Mouse (Mus musculus) testis, adult 2 months (tissue): ENCODE results near the gene Ndufa7.

ENCODE experiments used
- CTCF ChIP-seq: fragments of 200-500 bp; IDR thresholded peaks from 2 replicates; pipeline ENCODE4 v1.5.1; 2012; ENCODE audit warnings: low read depth, mild to moderate bottlenecking, inconsistent platforms, low read length, moderate library complexity; ENCODE audit not compliant: control insufficient read depth, insufficient read depth, insufficient replicate concordance
- POLR2A ChIP-seq: fragments of 200-500 bp; IDR thresholded peaks from 2 replicates; pipeline ENCODE4 v1.6.1; 2012; ENCODE audit warnings: low read depth, mild to moderate bottlenecking, inconsistent platforms, low read length, moderate library complexity; ENCODE audit not compliant: control insufficient read depth

DNA sequence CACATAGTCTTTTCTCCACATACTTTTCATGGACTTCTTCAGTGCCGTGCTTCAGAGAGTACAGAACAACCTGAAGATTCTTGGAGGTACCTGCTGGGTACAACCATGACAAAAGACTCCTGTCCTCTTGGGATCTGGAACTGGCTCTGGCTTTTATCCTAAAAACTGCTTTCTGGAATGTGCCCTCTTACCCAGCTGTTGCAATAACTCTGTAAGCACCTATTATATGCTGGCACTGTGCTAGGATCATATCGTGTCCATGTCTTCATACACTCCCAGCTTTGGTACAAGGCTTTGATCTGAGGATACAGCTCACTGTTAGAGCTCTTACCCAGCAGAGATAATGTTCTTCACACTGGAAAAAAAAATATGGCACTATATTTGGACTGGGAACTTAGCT lies 39.4 kb upstream of the Ndufa7 start:
- TF ChIP-seq POLR2A, result no peak
- TF ChIP-seq CTCF, result no peak
